In genomic region chr10:81627836-81628220, GRCm38 (mm10) we compare ENCODE assay signal across 8 mouse cellular contexts. TPM values are rescaled to one million over a fixed set of nuclear protein-coding genes. Genes with fewer than 3 reads are reported as not detected.
A peak's percentile ranks its signal among the peaks of the same experiment; 100 is the strongest.
DNase-seq lines count a peak whose midpoint lies in the region; ATAC-seq and TF ChIP-seq lines count a peak whose summit lies in the region.

No protein-coding gene starts in this region.

- H3K9ac ChIP-seq in ES-E14 (ENCODE audit: insufficient read depth, low read depth, low read length, poor library complexity, severe bottlenecking) = peak overlapping the region; percentile 94
- H3K9ac ChIP-seq in intestine, embryonic 15.5 days = peak overlapping the region; percentile 66

- in situ Hi-C loops in ES-E14 (cut with MboI; ENCODE audit: low sequenced_read_pairs in 2 of 2, unreplicated experiment in 2 of 2) = no loop called here

- peaks cover 8 to 34% of the 10 kb centered on the region in 2 experiments; a peak in 3 of 4 replicates for H3K4me1 ChIP-seq in ES-E14 (ENCODE audit: control insufficient read depth in 2 of 2, insufficient read depth in 2 of 2, low read length in 2 of 2, poor library complexity in 1 of 2)
- peaks cover 15% of the 10 kb centered on the region for H3K4me1 ChIP-seq in intestine, embryonic 15.5 days (replicated peaks)

- peak overlapping the region; percentile 21 to 97 for H3K4me3 ChIP-seq in ES-E14 (ENCODE audit: insufficient read depth in 1 of 2, low read depth in 1 of 2, low read length in 2 of 2, poor library complexity in 1 of 2, severe bottlenecking in 1 of 2)
- peak overlapping the region; percentile 66 for H3K4me3 ChIP-seq in intestine, embryonic 15.5 days (replicated peaks)

- H3K27me3 ChIP-seq in intestine, embryonic 15.5 days (replicated peaks) = no peaks in the 10 kb centered on the region

- peak; percentile 75 for DNase-seq in cerebellum, adult 11-12 months
- DNase-seq in cerebellum, postnatal 4 days (ENCODE audit: low spot score in 2 of 2) = no peak
- no peak for DNase-seq in ES-E14 (ENCODE audit: low read depth, low spot score)
- no peak for DNase-seq in thymus, postnatal 36 days
- no peak for DNase-seq in urinary bladder, postnatal 25 days (ENCODE audit: low spot score)

- peak; percentile 27 for ATAC-seq in erythroid progenitor cell, adult 5-6 weeks (replicated peaks; ENCODE audit: low FRiP score, poor library complexity, severe bottlenecking)
- ATAC-seq in intestine, embryonic 15.5 days = peak; percentile 29
- peak; percentile 43; the same call in 1 of the 2 replicates for ATAC-seq in megakaryocyte, adult 5-6 weeks (ENCODE audit: poor library complexity, severe bottlenecking)

- H3K9me3 ChIP-seq in ES-E14 (ENCODE audit: control insufficient read depth, insufficient read depth, low read depth, low read length) = no peaks in the 10 kb centered on the region
- no peaks in the 10 kb centered on the region for H3K9me3 ChIP-seq in intestine, embryonic 15.5 days

- H3K4me2 ChIP-seq in intestine, embryonic 15.5 days (replicated peaks) = peak overlapping the region; percentile 79

- peak overlapping the region; percentile 75 for H3K27ac ChIP-seq in ES-E14 (ENCODE audit: insufficient read depth, low read depth, low read length, poor library complexity, severe bottlenecking)
- peak overlapping the region; percentile 83 for H3K27ac ChIP-seq in intestine, embryonic 15.5 days

- 43% methylated on average over 7 of the region's 7 CpGs for WGBS in intestine, embryonic 15.5 days

- 0 out of 2 replicates have a peak, but pooled peaks cover 3% of the 10 kb centered on the region for H3K36me3 ChIP-seq in ES-E14 (ENCODE audit: control insufficient read depth, insufficient read depth, low read length, poor library complexity, severe bottlenecking)
- peaks cover 4% of the 10 kb centered on the region; the same call in 1 of the 2 replicates for H3K36me3 ChIP-seq in intestine, embryonic 15.5 days

TF ChIP-seq in ES-E14, 5 proteins besides CTCF, POLR2A, EP300 and RAD21:
- no peak for TF ChIP-seq ZNF384 (IDR thresholded peaks at IDR 0.05; ENCODE audit: low read depth, low read length)
- TF ChIP-seq ZC3H11A (IDR thresholded peaks at IDR 0.05; ENCODE audit: borderline replicate concordance, low read depth, low read length) = no peak

RNA-seq across cellular contexts. Expression of gene Sirt6, which starts 0.2 kb away (rescaled TPM):
- 14.5 and 16.7 TPM in 2 replicates for total RNA-seq in ES-E14 (2012; rRNA removed)
- total RNA-seq in erythroid progenitor cell, adult 5-6 weeks (2015; ENCODE audit: low replicate concordance) = 5.4 and 7.2 TPM in 2 replicates
- 0.23 and 1.3 TPM in 2 replicates for total RNA-seq in erythroid progenitor cell, adult 5-6 weeks (2017; ENCODE audit: low replicate concordance)
- polyA plus RNA-seq in intestine, embryonic 15.5 days (2015; fragmentation: Nextera tagmentation; extraction: Ambion mirVana) = 28.9 and 33.3 TPM in 2 replicates
- 6.3 and 8.0 TPM in 2 replicates for total RNA-seq in megakaryocyte, adult 5-6 weeks (2015)
- total RNA-seq in megakaryocyte, adult 5-6 weeks (2017) = 2.5 and 6.4 TPM in 2 replicates

RNA-seq across cellular contexts. Expression of gene Ankrd24, which starts 0.5 kb away (rescaled TPM):
- total RNA-seq in ES-E14 (2012; rRNA removed) = 14.4 and 18.6 TPM in 2 replicates
- total RNA-seq in erythroid progenitor cell, adult 5-6 weeks (2015; ENCODE audit: low replicate concordance) = not detected in 2 replicates
- not detected in 2 replicates for total RNA-seq in erythroid progenitor cell, adult 5-6 weeks (2017; ENCODE audit: low replicate concordance)
- 8.4 and 9.8 TPM in 2 replicates for polyA plus RNA-seq in intestine, embryonic 15.5 days (2015; fragmentation: Nextera tagmentation; extraction: Ambion mirVana)
- total RNA-seq in megakaryocyte, adult 5-6 weeks (2015) = 1.0 and 1.1 TPM in 2 replicates
- 1.7 and 1.8 TPM in 2 replicates for total RNA-seq in megakaryocyte, adult 5-6 weeks (2017)

RNA-seq across cellular contexts. Expression of gene Gm10778, which starts 21.0 kb away (rescaled TPM):
- total RNA-seq in ES-E14 (2012; rRNA removed) = 5.3 and 5.5 TPM in 2 replicates
- total RNA-seq in erythroid progenitor cell, adult 5-6 weeks (2015; ENCODE audit: low replicate concordance) = not detected in 2 replicates
- total RNA-seq in erythroid progenitor cell, adult 5-6 weeks (2017; ENCODE audit: low replicate concordance) = 3.0 TPM in 1 of 2 replicates, not detected in the other
- polyA plus RNA-seq in intestine, embryonic 15.5 days (2015; fragmentation: Nextera tagmentation; extraction: Ambion mirVana) = 3.9 and 4.6 TPM in 2 replicates
- 3.0 and 5.4 TPM in 2 replicates for total RNA-seq in megakaryocyte, adult 5-6 weeks (2015)
- 3.4 and 4.9 TPM in 2 replicates for total RNA-seq in megakaryocyte, adult 5-6 weeks (2017)

RNA-seq across cellular contexts. Expression of gene BC025920, which starts 21.8 kb away (rescaled TPM):
- 2.3 and 2.5 TPM in 2 replicates for total RNA-seq in ES-E14 (2012; rRNA removed)
- total RNA-seq in erythroid progenitor cell, adult 5-6 weeks (2015; ENCODE audit: low replicate concordance) = 2.2 TPM in 1 of 2 replicates, not detected in the other
- 1.7 and 2.4 TPM in 2 replicates for total RNA-seq in erythroid progenitor cell, adult 5-6 weeks (2017; ENCODE audit: low replicate concordance)
- 0.85 and 1.00 TPM in 2 replicates for polyA plus RNA-seq in intestine, embryonic 15.5 days (2015; fragmentation: Nextera tagmentation; extraction: Ambion mirVana)
- 1.7 and 2.0 TPM in 2 replicates for total RNA-seq in megakaryocyte, adult 5-6 weeks (2015)
- 2.3 and 2.4 TPM in 2 replicates for total RNA-seq in megakaryocyte, adult 5-6 weeks (2017)

RNA-seq across cellular contexts. Expression of gene Tle6, which starts 27.0 kb away (rescaled TPM):
- total RNA-seq in ES-E14 (2012; rRNA removed) = 17.7 and 22.0 TPM in 2 replicates
- total RNA-seq in erythroid progenitor cell, adult 5-6 weeks (2015; ENCODE audit: low replicate concordance) = not detected in 2 replicates
- 4.1 TPM in 1 of 2 replicates, not detected in the other for total RNA-seq in erythroid progenitor cell, adult 5-6 weeks (2017; ENCODE audit: low replicate concordance)
- 19.9 and 26.0 TPM in 2 replicates for polyA plus RNA-seq in intestine, embryonic 15.5 days (2015; fragmentation: Nextera tagmentation; extraction: Ambion mirVana)
- total RNA-seq in megakaryocyte, adult 5-6 weeks (2015) = 1.9 and 8.9 TPM in 2 replicates
- 6.5 and 11.4 TPM in 2 replicates for total RNA-seq in megakaryocyte, adult 5-6 weeks (2017)
